Mouse (Mus musculus): ENCODE results near the gene Polr1c. TPM values are rescaled to one million over a fixed set of nuclear protein-coding genes. Genes with fewer than 3 reads are reported as not detected.
A peak's percentile ranks its signal among the peaks of the same experiment; 100 is the strongest.

Polr1c gene
- polyA plus RNA-seq, 1 experiment from 2014 or later, result 87.9 TPM

DNA sequence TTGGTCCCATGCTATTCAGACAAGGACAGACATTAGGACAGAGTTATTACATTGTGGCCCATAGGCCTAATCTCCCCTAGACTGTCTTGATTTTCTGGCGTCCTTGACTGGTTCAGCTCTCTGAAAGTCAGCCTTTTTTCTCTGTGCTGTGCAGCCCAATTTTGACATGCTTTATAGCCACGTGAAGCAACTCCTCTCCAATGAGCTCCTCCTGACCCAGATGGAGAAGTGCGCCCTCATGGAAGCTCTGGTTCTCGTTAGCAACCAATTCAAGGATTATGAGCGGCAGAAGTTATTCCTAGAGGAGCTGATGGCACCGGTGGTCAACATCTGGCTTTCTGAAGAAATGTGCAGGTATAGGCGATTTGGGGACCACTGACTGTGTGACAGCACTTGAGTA is 20.3 kb downstream of the Polr1c start:
- H3K27ac ChIP-seq (ENCODE audit: low read length), result no peak overlapping the region
- H3K27me3 ChIP-seq (ENCODE audit: control insufficient read depth, insufficient read depth, low read length), result no peaks in the 10 kb centered on the region
- H3K9me3 ChIP-seq (ENCODE audit: control insufficient read depth, low read depth, low read length), result no peaks in the 10 kb centered on the region
- 87% methylated on average over 7 of the region's 7 CpGs for WGBS
- H3K4me1 ChIP-seq (ENCODE audit: control insufficient read depth, insufficient read depth, low read length), result no peaks in the 10 kb centered on the region
- H3K36me3 ChIP-seq (ENCODE audit: control insufficient read depth, insufficient read depth, low read length), result peaks cover 81% of the 10 kb centered on the region
- no peak overlapping the region for H3K4me2 ChIP-seq (replicated peaks; ENCODE audit: low read depth, low read length)
- H3K4me3 ChIP-seq (ENCODE audit: low read depth, low read length), result no peak overlapping the region
- ATAC-seq (ENCODE audit: insufficient number of reproducible peaks, insufficient read depth, low FRiP score, low read depth), result no peak
- no peak overlapping the region for H3K9ac ChIP-seq (replicated peaks; ENCODE audit: low read depth, low read length)

DNA sequence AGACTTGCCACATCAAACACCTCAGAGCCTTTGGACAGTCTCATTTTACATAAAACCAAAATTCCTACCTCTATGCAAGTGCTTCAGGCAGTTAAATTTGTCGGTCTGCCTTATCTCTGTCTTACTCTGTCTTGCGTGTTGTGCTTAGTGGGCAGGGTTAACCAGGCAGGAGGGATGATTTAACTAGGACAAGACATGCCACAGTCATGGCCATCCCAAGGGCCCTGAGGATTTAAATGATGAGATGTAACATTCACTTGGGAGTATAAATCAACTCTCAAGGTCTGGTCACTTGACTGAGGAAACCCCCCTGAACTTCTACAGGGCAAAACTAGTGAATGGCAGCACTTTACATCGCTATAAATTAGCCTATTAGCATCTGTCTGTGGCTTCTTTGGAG is 26.3 kb downstream of the Polr1c start:
- 86% methylated on average over 3 of the region's 3 CpGs for WGBS
- Histone ChIP-seq H3K9ac (replicated peaks; ENCODE audit: low read depth, low read length) (no peak overlapping the region), H3K36me3 (ENCODE audit: control insufficient read depth, insufficient read depth, low read length) (peaks cover 86% of the 10 kb centered on the region), H3K4me3 (ENCODE audit: low read depth, low read length) (no peak overlapping the region), H3K9me3 (ENCODE audit: control insufficient read depth, low read depth, low read length) (no peaks in the 10 kb centered on the region), H3K4me1 (ENCODE audit: control insufficient read depth, insufficient read depth, low read length) (no peaks in the 10 kb centered on the region), H3K27me3 (ENCODE audit: control insufficient read depth, insufficient read depth, low read length) (no peaks in the 10 kb centered on the region), H3K27ac (ENCODE audit: low read length) (no peak overlapping the region), H3K4me2 (replicated peaks; ENCODE audit: low read depth, low read length) (no peak overlapping the region)
- no peak for ATAC-seq (ENCODE audit: insufficient number of reproducible peaks, insufficient read depth, low FRiP score, low read depth)

- H3K4me3 ChIP-seq (ENCODE audit: low read depth, low read length), result no peak overlapping the region
- 89% methylated on average over 3 of the region's 3 CpGs for WGBS
- H3K4me2 ChIP-seq (replicated peaks; ENCODE audit: low read depth, low read length), result no peak overlapping the region
- no peaks in the 10 kb centered on the region for H3K27me3 ChIP-seq (ENCODE audit: control insufficient read depth, insufficient read depth, low read length)
- no peak overlapping the region for H3K27ac ChIP-seq (ENCODE audit: low read length)
- no peaks in the 10 kb centered on the region for H3K4me1 ChIP-seq (ENCODE audit: control insufficient read depth, insufficient read depth, low read length)
- ATAC-seq (ENCODE audit: insufficient number of reproducible peaks, insufficient read depth, low FRiP score, low read depth), result no peak
- no peaks in the 10 kb centered on the region for H3K9me3 ChIP-seq (ENCODE audit: control insufficient read depth, low read depth, low read length)
- H3K9ac ChIP-seq (replicated peaks; ENCODE audit: low read depth, low read length), result no peak overlapping the region
- peaks cover 84% of the 10 kb centered on the region for H3K36me3 ChIP-seq (ENCODE audit: control insufficient read depth, insufficient read depth, low read length)
Measured at GRCm38 (mm10) chr17:46210550-46210949, 37.3 kb downstream of the Polr1c start.

DNA sequence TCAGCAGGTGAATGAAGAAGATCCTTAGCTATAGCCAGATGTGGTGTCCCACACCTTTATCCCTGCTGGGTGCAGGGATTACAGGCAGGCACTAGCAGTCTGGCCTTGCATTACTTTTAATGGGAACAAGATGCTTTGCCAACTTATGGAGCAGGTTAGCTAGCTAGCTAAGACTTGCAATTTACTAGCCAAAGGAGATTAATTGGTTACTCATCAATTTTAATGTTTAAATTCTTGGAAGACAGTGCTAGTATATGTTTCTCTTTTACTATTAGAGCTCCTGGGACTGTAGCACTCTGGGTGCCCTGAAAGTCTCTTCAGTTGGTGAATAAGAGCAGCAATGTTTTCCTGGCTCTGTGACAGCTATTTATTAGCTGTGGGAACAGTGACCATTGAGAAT is 41.2 kb downstream of the Polr1c start:
- H3K4me1 ChIP-seq (ENCODE audit: control insufficient read depth, insufficient read depth, low read length), result peaks cover 10% of the 10 kb centered on the region; the same call in 1 of the 2 replicates
- H3K36me3 ChIP-seq (ENCODE audit: control insufficient read depth, insufficient read depth, low read length), result peaks cover 57% of the 10 kb centered on the region
- no peaks in the 10 kb centered on the region for H3K9me3 ChIP-seq (ENCODE audit: control insufficient read depth, low read depth, low read length)
- no peak overlapping the region for H3K27ac ChIP-seq (ENCODE audit: low read length)
- no peak for ATAC-seq (ENCODE audit: insufficient number of reproducible peaks, insufficient read depth, low FRiP score, low read depth)
- no peak overlapping the region for H3K9ac ChIP-seq (replicated peaks; ENCODE audit: low read depth, low read length)
- H3K4me2 ChIP-seq (replicated peaks; ENCODE audit: low read depth, low read length), result no peak overlapping the region
- no peak overlapping the region for H3K4me3 ChIP-seq (ENCODE audit: low read depth, low read length)
- H3K27me3 ChIP-seq (ENCODE audit: control insufficient read depth, insufficient read depth, low read length), result no peaks in the 10 kb centered on the region

DNA sequence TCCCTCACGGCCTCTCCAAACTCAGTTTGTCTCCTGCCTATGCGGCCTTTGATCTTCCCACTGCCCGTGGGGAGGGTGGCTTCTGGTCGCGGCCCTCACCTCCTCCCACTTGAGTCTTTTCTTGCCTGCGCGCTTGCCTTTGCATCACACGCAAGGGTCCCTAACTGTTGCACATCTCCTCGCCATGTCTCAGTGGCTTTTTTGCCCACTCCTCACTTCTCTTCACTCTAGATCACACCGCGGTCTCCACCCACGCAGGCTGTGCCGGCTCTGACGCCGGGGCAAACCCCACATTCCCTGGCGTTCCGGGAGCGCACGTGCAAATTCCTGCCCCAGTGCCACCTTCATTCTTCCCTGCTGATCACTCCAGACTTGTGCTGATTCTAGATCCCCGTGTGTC is 44.8 kb downstream of the Polr1c start:
- H3K27ac ChIP-seq (ENCODE audit: low read length), result peak overlapping the region; percentile 61
- ATAC-seq (ENCODE audit: insufficient number of reproducible peaks, insufficient read depth, low FRiP score, low read depth), result no peak
- no peaks in the 10 kb centered on the region for H3K27me3 ChIP-seq (ENCODE audit: control insufficient read depth, insufficient read depth, low read length)
- peaks cover 38% of the 10 kb centered on the region for H3K36me3 ChIP-seq (ENCODE audit: control insufficient read depth, insufficient read depth, low read length)
- H3K9ac ChIP-seq (replicated peaks; ENCODE audit: low read depth, low read length), result peak overlapping the region; percentile 64
- peak overlapping the region; percentile 76 for H3K4me3 ChIP-seq (ENCODE audit: low read depth, low read length)
- WGBS, result under 1% methylated on average over 20 of the region's 20 CpGs
- H3K4me1 ChIP-seq (ENCODE audit: control insufficient read depth, insufficient read depth, low read length), result peaks cover 14% of the 10 kb centered on the region; the same call in 1 of the 2 replicates
- no peaks in the 10 kb centered on the region for H3K9me3 ChIP-seq (ENCODE audit: control insufficient read depth, low read depth, low read length)
- H3K4me2 ChIP-seq (replicated peaks; ENCODE audit: low read depth, low read length), result peak overlapping the region; percentile 62

DNA sequence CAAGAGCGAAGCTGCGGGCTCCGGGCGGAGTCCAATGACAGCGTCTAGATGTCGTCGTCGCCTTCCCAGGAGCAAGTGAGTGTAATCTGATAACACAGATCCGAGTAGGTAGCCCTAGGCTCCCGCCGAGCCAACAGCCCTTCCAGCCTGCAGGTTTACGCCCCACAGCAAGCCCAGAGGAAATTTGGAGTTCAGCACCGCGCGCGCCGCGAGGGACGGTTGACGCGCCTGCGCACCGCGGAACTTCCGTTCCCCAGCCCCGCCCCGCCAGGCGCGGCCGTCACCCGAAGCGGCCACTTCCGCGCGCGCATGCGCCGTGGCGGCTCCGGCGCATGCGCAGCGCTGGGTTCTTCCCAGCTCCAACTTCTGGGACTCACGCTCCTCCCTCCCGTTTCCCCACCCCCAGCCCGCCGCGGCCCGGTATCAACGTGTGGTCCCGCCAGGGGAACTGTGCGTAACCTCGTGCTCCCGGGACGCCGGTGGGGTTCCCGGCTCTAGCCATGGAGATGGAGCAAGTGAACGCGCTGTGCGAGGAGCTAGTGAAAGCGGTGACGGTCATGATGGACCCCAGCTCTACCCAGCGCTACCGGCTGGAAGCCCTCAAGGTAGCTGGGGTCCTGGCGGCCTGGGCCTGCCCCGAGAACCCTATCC is 45.3 kb downstream of the Polr1c start, which contains the start of the genes Polh and Xpo5:
Gene Polh (minus strand): TSS at position 225 of the 651 bp plus-strand sequence.
Gene Xpo5 (plus strand): TSS at position 362 of the 651 bp plus-strand sequence.
- Histone ChIP-seq H3K4me1 (ENCODE audit: control insufficient read depth, insufficient read depth, low read length) (peaks cover 14% of the 10 kb centered on the region; the same call in 1 of the 2 replicates), H3K27ac (ENCODE audit: low read length) (peak within 1 kb of the TSS; percentile 79), H3K4me3 (ENCODE audit: low read depth, low read length) (peak within 1 kb of the TSS; percentile 76), H3K36me3 (ENCODE audit: control insufficient read depth, insufficient read depth, low read length) (peaks cover 38% of the 10 kb centered on the region), H3K9ac (replicated peaks; ENCODE audit: low read depth, low read length) (peak within 1 kb of the TSS; percentile 64), H3K4me2 (replicated peaks; ENCODE audit: low read depth, low read length) (peak within 1 kb of the TSS; percentile 83), H3K9me3 (ENCODE audit: control insufficient read depth, low read depth, low read length) (no peaks in the 10 kb centered on the region), H3K27me3 (ENCODE audit: control insufficient read depth, insufficient read depth, low read length) (no peaks in the 10 kb centered on the region)
- ATAC-seq (ENCODE audit: insufficient number of reproducible peaks, insufficient read depth, low FRiP score, low read depth), result peak; percentile 96
- WGBS, result under 1% methylated on average over 65 of the region's 66 CpGs

- WGBS, result 61% methylated on average over 6 of the region's 6 CpGs
- peaks cover 35% of the 10 kb centered on the region; the same call in 1 of the 2 replicates for H3K36me3 ChIP-seq (ENCODE audit: control insufficient read depth, insufficient read depth, low read length)
- H3K9ac ChIP-seq (replicated peaks; ENCODE audit: low read depth, low read length), result peak overlapping the region; percentile 64; the same call in 1 of the 2 replicates
- peaks cover 14% of the 10 kb centered on the region; the same call in 1 of the 2 replicates for H3K4me1 ChIP-seq (ENCODE audit: control insufficient read depth, insufficient read depth, low read length)
- no peaks in the 10 kb centered on the region for H3K27me3 ChIP-seq (ENCODE audit: control insufficient read depth, insufficient read depth, low read length)
- peak overlapping the region; percentile 76; the same call in 1 of the 2 replicates for H3K4me3 ChIP-seq (ENCODE audit: low read depth, low read length)
- no peak overlapping the region for H3K27ac ChIP-seq (ENCODE audit: low read length)
- no peaks in the 10 kb centered on the region for H3K9me3 ChIP-seq (ENCODE audit: control insufficient read depth, low read depth, low read length)
- peak overlapping the region; percentile 83 for H3K4me2 ChIP-seq (replicated peaks; ENCODE audit: low read depth, low read length)
- no peak for ATAC-seq (ENCODE audit: insufficient number of reproducible peaks, insufficient read depth, low FRiP score, low read depth)
Measured at GRCm38 (mm10) chr17:46201151-46201550, 46.7 kb downstream of the Polr1c start.

Measured in stomach, embryonic 14.5 days (tissue).